Mouse (Mus musculus) C2C12 (cell line): Measurements from ENCODE around the gene Psmg3.
A peak's percentile ranks its signal among the peaks of the same experiment; 100 is the strongest.

Experiments
- CEBPB ChIP-seq: IDR thresholded peaks from one replicate; pipeline ENCODE4 v1.6.1; 2011; ENCODE audit warnings: low read depth, mild to moderate bottlenecking, control low read depth, moderate library complexity
- CTCF ChIP-seq: IDR thresholded peaks from one replicate; pipeline ENCODE4 v1.5.1; 2011; ENCODE audit not compliant: control insufficient read depth, insufficient read depth, insufficient read length
- FOSL1 ChIP-seq: IDR thresholded peaks from one replicate; pipeline ENCODE4 v1.8.0; 2011; ENCODE audit warnings: mild to moderate bottlenecking, low read length; ENCODE audit not compliant: poor library complexity, insufficient read depth, severe bottlenecking
- MAX ChIP-seq: IDR thresholded peaks from one replicate; pipeline ENCODE4 v1.6.1; 2011; ENCODE audit warnings: mild to moderate bottlenecking, control low read depth
- MYOD1 ChIP-seq: IDR thresholded peaks from one replicate; pipeline ENCODE4 v1.6.1; 2011; ENCODE audit warnings: low read depth; ENCODE audit not compliant: control insufficient read depth, insufficient read length
- MYOG ChIP-seq: IDR thresholded peaks from one replicate; pipeline ENCODE4 v1.6.1; 2011; ENCODE audit not compliant: control insufficient read depth, insufficient read length; ENCODE audit errors: extremely low read depth
- USF1 ChIP-seq: IDR thresholded peaks from one replicate; pipeline ENCODE4 v1.6.1; 2011; ENCODE audit warnings: low read depth, mild to moderate bottlenecking, control low read depth, moderate library complexity

DNA sequence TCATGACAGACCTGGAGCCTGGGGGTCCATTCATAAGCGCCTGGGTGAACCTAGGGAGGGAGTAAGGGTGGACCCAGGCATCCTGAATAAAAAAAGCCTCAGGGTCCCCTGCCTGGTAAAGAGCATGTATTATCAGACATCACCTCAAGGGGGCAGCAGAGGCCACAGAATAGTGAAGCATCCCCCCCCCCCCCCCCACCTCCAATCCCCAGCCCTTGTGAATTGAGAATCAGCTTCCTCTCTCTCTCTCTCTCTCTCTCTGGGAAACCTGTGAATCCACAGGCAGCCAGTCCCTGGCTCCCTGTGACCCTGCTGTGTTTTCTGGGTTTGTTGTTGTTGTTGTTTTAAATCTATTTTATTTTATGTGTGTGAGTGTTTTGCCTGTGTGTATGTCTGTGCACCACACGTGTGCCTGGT is 11.8 kb upstream of the Psmg3 start:
- TF ChIP-seq CTCF, result peak; percentile 14
- no peak for TF ChIP-seq FOSL1
- TF ChIP-seq MYOD1, result no peak
- TF ChIP-seq CEBPB, result no peak
- no peak for TF ChIP-seq MAX
- TF ChIP-seq MYOG, result no peak
- TF ChIP-seq USF1, result no peak
